Mouse (Mus musculus) bone marrow macrophage, adult 2 months (primary cell): ENCODE measurements around the gene Il21r. TPM values are rescaled to one million over a fixed set of nuclear protein-coding genes. Genes with fewer than 3 reads are reported as not detected.

ENCODE experiments used
- H3K27ac ChIP-seq: 2 replicates; pipeline ENCODE4 v1.5.1; 2012; ENCODE audit warnings: low read depth, low read length; ENCODE audit not compliant: insufficient read depth
- H3K4me1 ChIP-seq: 2 replicates; pipeline ENCODE4 v1.6.1; 2012; ENCODE audit warnings: low read length; ENCODE audit not compliant: control insufficient read depth, insufficient read depth
- H3K4me3 ChIP-seq: 2 replicates; pipeline ENCODE4 v1.5.1; 2012; ENCODE audit warnings: mild to moderate bottlenecking, low read length, moderate library complexity; ENCODE audit not compliant: insufficient read depth
- CTCF ChIP-seq: IDR thresholded peaks from 2 replicates; pipeline ENCODE4 v1.5.1; 2012; ENCODE audit warnings: low read depth, mild to moderate bottlenecking, low read length, moderate library complexity
- POLR2A ChIP-seq: IDR thresholded peaks from 2 replicates; pipeline ENCODE4 v1.6.1; 2012; ENCODE audit warnings: mild to moderate bottlenecking, low read depth, low read length, borderline replicate concordance
- polyA plus RNA-seq: library from polyadenylated mRNA; stranded (reverse); fragments of >200 nt; gene quantifications from 2 replicates; pipeline ENCODE4 v1.2.4, GENCODE M21; 2012; ENCODE audit not compliant: missing spikeins, insufficient read depth, insufficient read length

The Il21r gene
- polyA plus RNA-seq, 1 experiment: 37.0 TPM

DNA sequence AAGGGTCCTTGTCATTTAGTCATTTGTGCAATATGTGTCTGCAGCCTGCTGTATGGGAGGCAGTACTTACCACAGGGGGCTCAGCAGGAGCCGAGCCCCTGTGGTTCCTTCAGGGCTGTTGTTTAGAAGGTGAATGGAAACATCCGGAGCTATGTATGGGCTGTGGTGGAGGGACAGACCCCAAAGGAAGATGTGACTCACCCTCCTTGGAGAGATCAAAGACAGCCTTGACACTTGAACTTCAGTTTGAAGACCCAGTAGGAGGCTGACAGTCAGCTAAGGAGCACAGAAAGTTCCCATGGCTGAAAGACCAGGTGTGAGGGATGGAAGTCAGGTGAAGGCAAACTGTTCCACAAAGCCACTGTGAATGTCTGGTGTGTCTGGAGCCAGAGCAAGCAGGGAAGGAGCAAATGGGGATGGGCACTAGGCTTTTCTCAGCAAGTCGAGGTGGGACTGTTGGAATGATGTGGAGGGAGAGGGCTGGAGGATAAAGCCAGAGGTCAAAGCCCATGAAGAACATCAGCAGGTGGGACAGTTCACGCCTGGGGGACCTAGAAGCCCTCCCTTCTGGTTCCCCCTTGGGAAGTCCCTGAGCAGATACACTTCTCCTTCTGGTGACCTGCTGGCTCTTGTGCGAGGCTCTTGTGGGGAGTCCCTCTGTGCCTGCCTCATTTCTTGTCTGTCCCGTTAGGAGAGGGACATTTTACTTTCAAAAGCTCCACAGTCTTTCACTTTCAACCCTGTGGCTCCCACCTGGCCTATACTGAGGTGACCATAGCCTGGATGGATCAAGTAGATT, 4.4 kb downstream of the Il21r start:
- H3K4me1 ChIP-seq: peaks cover 22% of the 10 kb centered on the region
- H3K4me3 ChIP-seq: no peak overlapping the region
- TF ChIP-seq CTCF: no peak
- TF ChIP-seq POLR2A: no peak
- no peak overlapping the region for H3K27ac ChIP-seq

DNA sequence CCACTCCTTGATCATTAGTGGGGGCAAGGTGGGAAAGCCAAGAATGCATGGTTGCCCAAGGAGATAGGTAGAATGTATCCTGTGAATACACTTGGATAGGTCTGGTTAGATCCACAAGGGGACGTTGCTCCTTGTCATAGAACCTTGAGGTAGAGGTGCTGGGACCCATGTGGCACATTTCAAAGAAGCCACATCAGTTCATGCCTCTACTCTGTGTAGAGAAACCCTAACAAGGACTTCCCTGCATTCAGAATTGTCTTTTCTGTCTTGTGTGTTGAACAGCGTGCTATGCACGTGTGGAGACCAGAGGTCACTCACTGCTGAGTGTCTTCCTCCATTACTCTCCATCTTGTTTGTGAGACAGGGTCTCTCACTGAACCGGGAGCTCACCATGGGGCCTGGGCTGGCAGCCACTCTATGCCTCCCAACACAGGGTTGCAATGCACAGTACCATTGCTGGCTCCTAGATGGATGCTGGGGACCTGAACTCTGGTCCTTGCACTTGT, 5.0 kb downstream of the Il21r start:
- TF ChIP-seq POLR2A (no peak), CTCF (no peak)
- Histone ChIP-seq H3K4me3 (no peak overlapping the region), H3K4me1 (peaks cover 15% of the 10 kb centered on the region), H3K27ac (no peak overlapping the region)

DNA sequence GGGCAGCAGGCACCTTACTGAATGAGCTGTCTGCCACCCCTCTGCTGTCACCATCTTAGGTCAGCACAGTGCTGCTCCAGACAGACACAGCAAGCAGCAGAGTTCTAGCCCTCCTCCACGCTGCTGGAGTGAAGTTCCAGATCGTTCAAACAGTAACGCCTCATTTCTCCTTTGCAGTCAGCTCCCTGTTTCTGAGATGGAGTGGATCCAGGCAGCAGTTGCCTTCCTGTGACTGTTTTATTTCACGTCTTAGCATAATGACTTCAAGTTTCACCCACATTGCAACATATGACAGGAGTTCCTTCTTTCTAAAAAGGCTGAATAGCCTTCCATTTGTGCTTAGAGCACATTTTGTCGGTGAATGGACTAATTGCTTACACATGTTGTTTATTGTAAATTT, 10.3 kb downstream of the Il21r start:
- TF ChIP-seq POLR2A (no peak), CTCF (no peak)
- peaks cover 18% of the 10 kb centered on the region for H3K4me1 ChIP-seq
- H3K4me3 ChIP-seq: no peak overlapping the region
- H3K27ac ChIP-seq: peak overlapping the region; percentile 82

DNA sequence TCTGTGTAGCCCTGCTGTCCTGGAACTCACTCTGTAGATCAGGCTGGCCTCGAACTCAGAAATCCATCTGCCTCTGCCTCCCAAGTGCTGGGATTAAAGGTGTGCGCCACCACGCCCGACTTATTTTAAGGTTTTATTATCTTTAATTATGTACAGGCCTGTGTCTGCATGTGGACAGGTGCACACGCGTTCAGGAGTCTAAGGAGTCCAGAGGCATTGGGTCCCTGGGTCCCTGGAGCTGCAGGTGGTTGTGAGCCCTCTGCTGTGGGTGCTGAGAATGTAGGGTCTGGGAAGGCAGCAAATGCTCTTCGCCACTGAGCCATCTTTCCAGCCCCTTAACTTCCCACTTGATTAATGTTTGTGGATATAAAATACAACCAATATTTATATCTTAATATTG, 12.2 kb downstream of the Il21r start:
- H3K4me3 ChIP-seq: no peak overlapping the region
- H3K4me1 ChIP-seq: peaks cover 20% of the 10 kb centered on the region
- no peak overlapping the region for H3K27ac ChIP-seq
- no peak for TF ChIP-seq POLR2A
- no peak for TF ChIP-seq CTCF

DNA sequence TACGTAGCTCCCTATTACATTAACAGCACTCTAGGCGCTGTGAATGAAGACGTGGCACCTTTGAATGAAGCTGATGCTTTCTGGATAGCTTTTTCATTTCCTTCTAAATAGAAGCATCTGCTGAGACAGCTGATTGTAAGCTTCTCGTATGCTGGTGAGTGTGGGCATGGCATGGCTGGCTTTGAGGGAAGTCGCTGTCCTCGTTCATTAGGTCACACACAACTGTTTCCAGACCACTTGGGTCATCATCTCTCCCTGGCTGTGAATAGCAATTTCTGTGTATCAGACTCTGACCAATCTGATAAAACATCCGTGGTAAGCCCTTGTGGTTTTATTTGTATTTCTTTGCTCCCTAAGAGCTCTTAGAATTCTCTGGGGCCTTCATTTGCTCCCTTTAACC, 14.8 kb downstream of the Il21r start:
- H3K4me1 ChIP-seq: peaks cover 30% of the 10 kb centered on the region
- no peak overlapping the region for H3K4me3 ChIP-seq
- peak overlapping the region; percentile 31; the same call in 1 of the 2 replicates for H3K27ac ChIP-seq
- TF ChIP-seq CTCF (no peak), POLR2A (no peak)

DNA sequence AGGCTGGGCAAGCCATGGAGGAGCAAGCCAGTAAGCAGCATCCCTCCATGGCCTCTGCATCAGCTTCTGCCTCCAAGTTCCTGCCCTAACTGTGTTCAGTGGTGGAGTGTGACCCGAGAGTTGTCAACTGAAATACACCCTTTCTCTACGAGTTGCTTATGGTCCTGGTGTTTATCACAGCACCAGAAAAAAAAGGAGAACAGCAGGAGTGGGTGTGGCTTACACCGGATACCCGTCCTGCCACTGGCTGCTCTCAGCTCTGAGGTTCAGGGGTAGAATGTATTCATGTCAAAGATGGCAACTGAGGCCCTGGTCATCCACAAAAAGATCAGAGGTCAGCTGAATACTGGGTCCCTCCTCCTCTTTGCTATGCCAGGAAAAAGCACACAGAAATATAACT, 16.8 kb downstream of the Il21r start:
- no peak for TF ChIP-seq CTCF
- TF ChIP-seq POLR2A: no peak
- Histone ChIP-seq H3K4me3 (no peak overlapping the region), H3K4me1 (peaks cover 32% of the 10 kb centered on the region), H3K27ac (no peak overlapping the region)

DNA sequence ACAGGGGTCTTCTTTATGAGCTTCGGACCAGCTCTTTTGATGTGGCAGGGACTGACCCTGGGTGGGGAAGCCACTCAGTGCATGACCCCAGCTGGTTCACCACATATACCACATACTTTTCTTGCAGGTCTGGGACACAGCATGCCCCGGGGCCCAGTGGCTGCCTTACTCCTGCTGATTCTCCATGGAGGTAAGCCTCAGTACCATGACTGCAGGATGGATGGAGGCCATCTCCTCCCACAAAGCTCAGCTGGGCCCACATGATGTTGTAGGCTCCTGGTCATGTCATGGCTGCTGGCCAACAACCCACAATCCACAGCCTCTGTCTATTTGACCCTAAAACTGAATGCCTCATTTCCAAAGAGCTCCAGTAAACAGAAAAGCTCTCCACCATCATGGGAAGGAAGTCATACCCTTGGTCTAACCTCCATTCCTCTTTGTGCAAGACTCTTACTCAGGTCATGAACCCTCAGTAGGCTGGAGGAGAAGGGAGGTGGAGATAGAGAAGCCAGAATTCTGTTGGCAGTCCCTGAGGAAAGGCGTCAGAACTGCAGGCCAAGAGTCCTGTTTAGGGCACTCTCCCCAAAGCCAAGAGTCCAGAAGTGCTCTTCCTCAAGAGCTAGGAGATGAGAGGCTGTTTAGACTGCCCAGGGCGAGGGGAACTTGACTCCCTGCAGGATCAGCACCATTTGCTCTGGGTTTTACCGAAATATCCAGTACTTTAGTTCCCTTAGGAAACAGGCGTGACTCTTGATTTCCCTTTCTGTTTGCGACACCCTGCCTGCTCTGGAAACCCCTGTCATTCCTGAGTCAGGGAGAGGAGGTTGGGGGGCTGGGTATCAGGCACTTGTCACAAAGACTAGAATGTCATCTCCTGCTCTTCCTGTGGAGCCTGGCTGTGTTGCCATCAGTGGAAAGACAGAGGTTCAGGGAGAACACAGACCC, 19.8 kb downstream of the Il21r start:
- Histone ChIP-seq H3K4me1 (peaks cover 29% of the 10 kb centered on the region), H3K4me3 (no peak overlapping the region), H3K27ac (peak overlapping the region; percentile 67)
- no peak for TF ChIP-seq CTCF
- no peak for TF ChIP-seq POLR2A

DNA sequence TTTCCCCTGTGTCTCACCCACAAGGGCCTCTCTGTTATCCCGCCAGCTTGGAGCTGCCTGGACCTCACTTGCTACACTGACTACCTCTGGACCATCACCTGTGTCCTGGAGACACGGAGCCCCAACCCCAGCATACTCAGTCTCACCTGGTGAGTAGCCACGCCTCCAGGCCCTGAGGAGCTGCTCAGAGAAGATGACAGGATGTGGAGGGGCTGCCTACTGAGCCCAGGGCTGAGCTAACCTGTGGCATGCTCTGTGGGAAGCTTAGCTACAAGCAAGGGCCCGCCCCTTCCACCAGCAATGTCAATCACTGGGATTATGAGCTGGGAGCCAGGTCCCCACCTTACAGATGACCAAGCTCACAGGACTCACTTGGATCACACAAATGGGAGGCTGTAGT, 22.0 kb downstream of the Il21r start:
- H3K4me3 ChIP-seq: no peak overlapping the region
- H3K4me1 ChIP-seq: peaks cover 28% of the 10 kb centered on the region
- no peak overlapping the region for H3K27ac ChIP-seq

DNA sequence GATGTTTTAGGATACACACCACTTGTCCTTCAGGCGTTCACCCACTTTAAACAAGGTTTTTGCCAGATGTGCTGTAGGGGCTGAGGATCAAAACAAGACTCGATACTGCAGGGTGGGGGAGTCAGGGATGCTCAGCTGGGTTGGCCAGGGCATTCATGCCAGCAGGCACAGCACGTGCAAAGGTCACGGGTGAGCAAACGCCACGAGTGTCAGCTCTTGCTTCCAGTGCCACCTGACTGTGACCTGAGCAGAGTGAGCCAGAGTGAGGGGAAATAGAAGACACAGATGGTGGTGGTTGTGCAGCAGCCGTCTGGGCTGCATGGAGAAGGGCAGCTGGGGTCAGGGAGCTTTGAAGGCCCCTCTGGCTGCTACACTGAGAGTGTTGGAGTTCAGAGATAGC, 22.6 kb downstream of the Il21r start:
- Histone ChIP-seq H3K4me1 (peaks cover 33% of the 10 kb centered on the region), H3K27ac (no peak overlapping the region), H3K4me3 (no peak overlapping the region)
- no peak for TF ChIP-seq CTCF
- TF ChIP-seq POLR2A: no peak

More for the DNA sequence above, 22.0 kb downstream of the Il21r start:
- TF ChIP-seq POLR2A (no peak), CTCF (no peak)

DNA sequence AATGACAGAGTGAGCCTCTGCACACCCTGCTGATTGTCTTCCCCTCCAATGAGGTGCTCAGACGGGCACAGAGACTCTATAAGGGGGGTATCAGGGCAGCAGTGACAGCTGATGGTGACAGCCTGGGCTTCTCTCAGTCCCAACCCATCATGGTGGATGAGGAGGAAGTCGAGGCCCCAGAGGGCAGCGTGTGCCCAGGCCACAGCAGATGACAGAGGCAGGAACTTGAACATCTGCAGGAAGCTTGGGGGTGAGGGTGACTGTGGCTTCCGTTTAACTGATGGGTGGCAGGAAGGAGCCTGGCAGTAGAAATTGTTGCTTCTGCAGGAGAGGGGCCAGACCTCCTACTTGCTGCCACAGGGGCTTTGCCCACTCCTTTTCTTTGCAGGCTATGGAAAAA, 27.1 kb downstream of the Il21r start:
- no peak for TF ChIP-seq CTCF
- TF ChIP-seq POLR2A: no peak
- Histone ChIP-seq H3K27ac (peak overlapping the region; percentile 56), H3K4me1 (peaks cover 19% of the 10 kb centered on the region), H3K4me3 (peak overlapping the region; percentile 1; the same call in 1 of the 2 replicates)
